Mouse (Mus musculus) cortical plate, adult 2 months (tissue): ENCODE results near the gene Cbx2.

Experiments used
- CTCF ChIP-seq: fragments of 200-500 bp; IDR thresholded peaks from 2 replicates; pipeline ENCODE4 v1.5.1; 2011; ENCODE audit warnings: mild to moderate bottlenecking, control low read depth, low read length; ENCODE audit not compliant: insufficient read depth; ENCODE audit errors: extremely low read depth
- POLR2A ChIP-seq: fragments of 200-500 bp; IDR thresholded peaks from 2 replicates; pipeline ENCODE4 v1.6.1; 2011; ENCODE audit warnings: mild to moderate bottlenecking, low read length, control low read depth; ENCODE audit not compliant: insufficient read depth; ENCODE audit errors: extremely low read depth

GRCm38 (mm10) chr11:119017506-119017905, 5.3 kb upstream of the Cbx2 start:
- TF ChIP-seq POLR2A (no peak), CTCF (no peak)
